Mouse (Mus musculus) heart, postnatal 25 days (tissue): ENCODE results near the gene Cblb. TPM values are rescaled to one million over a fixed set of nuclear protein-coding genes. Genes with fewer than 3 reads are reported as not detected.

Experiments
- DNase-seq: peaks from one replicate; pipeline ENCODE4 v3.0.0; 2022; ENCODE audit warnings: low spot score
- intact Hi-C: fragments of 180-260 bp; cut with DNase I; formaldehyde crosslinking; loops from one replicate; pipeline ENCODE4 v1.15.1; 2025
- total RNA-seq, 2 experiments: library from RNA; stranded (reverse); gene quantifications; 2 replicates each; pipeline ENCODE4 v1.2.3; 2021

Gene Cblb
- total RNA-seq, 2 experiments from 2014 or later = 14.2 to 16.1 TPM

- intact Hi-C loops = loop anchor here (5.0 kb wide), 3 partner anchors 38 to 148 kb away; no protein-coding TSS in a partner anchor
- no peak for DNase-seq
Measured at GRCm38 (mm10) chr16:52034356-52034755, 3.3 kb downstream of the Cblb start.

- no peak for DNase-seq
- intact Hi-C loops = no loop called here
Measured at GRCm38 (mm10) chr16:52036295-52036694, 5.3 kb downstream of the Cblb start.

DNA sequence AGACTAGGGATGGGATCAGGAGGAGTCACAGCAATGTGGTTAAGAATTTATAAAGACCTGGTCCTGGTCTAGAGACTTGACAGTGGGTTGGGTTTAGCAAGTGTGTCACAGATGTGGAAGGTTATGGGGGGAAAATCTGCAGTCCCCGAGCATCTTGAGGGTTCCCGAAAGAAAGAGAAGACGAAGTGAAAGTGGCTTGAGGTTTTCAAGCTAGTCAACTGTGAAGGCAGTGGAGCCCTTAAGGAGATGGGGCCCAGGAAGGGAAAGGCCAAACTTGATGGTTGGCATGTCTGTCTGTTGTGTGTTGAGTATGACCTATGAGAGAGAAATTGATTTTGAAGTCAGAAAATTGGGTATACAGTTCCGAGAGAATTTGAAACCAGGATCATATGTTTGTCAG, 7.3 kb downstream of the Cblb start:
- intact Hi-C loops = no loop called here
- DNase-seq = no peak

DNA sequence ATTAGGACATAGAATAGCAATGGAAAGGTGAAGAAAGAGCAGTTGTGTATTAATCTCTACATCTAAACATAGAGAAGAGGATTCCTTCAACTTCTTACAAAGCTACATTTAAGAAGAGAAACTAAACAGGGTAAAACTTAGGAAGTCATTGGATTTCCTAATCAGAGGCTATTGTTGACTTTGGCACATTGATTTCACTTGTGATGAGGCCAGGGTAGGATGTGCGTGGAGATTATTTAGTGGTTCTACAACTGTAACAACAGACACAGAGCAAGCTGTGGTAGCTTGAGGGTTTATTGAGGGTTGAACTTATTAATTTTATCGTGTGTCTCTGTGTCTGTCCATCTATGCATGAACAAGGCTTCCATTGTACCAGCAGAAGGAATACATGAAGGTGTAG, 7.8 kb downstream of the Cblb start:
- DNase-seq = no peak
- intact Hi-C loops = no loop called here

- intact Hi-C loops = no loop called here
- no peak for DNase-seq
Measured at GRCm38 (mm10) chr16:52040937-52041336, 9.9 kb downstream of the Cblb start.

DNA sequence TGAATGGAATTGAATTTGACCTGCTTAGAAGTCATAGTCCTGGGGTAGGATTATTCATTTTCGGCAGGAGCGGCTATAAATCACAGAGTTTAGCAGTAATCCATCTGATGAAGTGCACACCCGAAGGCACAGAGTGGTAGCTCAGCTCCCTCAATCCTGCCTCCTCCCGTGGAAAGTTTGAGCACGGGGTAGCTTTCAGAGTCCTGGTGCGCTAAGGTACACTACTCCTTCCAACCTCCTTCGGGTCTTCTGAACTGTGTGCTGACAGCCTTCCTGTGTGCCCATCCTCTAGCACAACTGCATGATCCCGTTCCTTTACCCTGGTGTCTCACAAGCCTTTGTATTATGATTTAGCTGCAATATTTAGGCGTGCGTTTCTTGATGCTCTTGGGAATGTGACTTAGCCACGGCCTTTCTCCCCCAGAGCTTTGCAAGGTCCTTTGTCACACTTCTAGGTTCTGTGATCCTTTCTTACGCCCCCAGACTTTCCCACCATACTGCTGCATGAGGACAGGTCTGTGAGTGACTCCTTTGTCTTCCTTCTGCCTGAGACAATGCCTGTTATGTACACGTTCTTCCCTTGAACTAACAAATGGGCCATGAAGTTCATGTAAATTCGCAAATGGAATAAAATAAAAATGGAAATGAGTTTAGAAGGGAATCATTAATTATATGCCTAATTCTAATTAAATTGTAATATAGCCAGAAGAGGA, 11.8 kb downstream of the Cblb start:
- DNase-seq = no peak
- intact Hi-C loops = no loop called here

- DNase-seq = no peak
- intact Hi-C loops = no loop called here
Measured at GRCm38 (mm10) chr16:52043380-52044117, 12.5 kb downstream of the Cblb start.

DNA sequence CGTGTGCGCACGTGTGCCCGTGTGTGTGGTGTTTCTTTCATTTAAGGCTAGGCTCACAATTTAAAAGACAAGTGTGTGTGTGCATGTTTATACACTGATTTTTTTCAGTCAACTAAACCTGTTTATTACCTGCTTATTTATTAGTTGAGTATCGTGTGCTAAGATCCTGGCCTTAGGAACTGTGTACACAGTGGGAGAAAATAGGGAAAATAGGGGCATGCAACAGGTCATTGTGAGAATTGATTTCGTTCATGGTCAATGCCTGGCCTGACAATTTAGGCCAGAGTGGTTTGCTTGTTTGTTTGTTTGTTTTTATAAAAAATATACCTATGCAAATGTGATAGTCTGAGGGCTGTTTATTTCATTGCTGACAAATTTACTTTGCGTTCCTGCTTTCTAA, 13.5 kb downstream of the Cblb start:
- no peak for DNase-seq
- intact Hi-C loops = no loop called here

GRCm38 (mm10) chr16:52044985-52045384, 14.0 kb downstream of the Cblb start:
- intact Hi-C loops = no loop called here
- DNase-seq = no peak

- intact Hi-C loops = no loop called here
- DNase-seq = no peak
Measured at GRCm38 (mm10) chr16:52046464-52046863, 15.4 kb downstream of the Cblb start.

- intact Hi-C loops = no loop called here
- DNase-seq = no peak
Measured at GRCm38 (mm10) chr16:52051106-52051505, 20.1 kb downstream of the Cblb start.

- DNase-seq = no peak
- intact Hi-C loops = no loop called here
Measured at GRCm38 (mm10) chr16:52052734-52053133, 21.7 kb downstream of the Cblb start.

DNA sequence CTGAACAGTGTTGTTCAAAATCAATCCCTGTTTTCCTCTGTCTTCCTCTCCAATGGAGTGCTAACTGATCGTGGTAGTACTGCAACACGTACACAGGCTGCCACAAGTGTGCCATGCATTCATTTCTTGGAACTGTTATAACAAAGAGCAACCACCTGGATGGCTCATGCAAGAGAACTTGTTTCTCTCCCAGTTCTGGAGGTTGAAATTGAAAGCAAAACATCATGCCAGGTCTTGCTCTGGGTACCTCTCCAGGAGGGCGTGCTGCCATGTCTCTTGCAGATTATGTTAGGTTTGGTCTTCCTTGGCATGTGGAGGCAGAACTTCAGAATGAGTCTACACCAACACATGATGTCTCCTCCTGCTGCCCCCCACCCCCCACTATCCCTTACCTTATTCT, 24.2 kb downstream of the Cblb start:
- no peak for DNase-seq
- intact Hi-C loops = no loop called here

GRCm38 (mm10) chr16:52056164-52056563, 25.1 kb downstream of the Cblb start:
- intact Hi-C loops = no loop called here
- no peak for DNase-seq

- no peak for DNase-seq
- intact Hi-C loops = no loop called here
Measured at GRCm38 (mm10) chr16:52057335-52057734, 26.3 kb downstream of the Cblb start.

GRCm38 (mm10) chr16:52059535-52059934, 28.5 kb downstream of the Cblb start:
- no peak for DNase-seq
- intact Hi-C loops = no loop called here

GRCm38 (mm10) chr16:52060100-52060719, 29.2 kb downstream of the Cblb start:
- peak; percentile 36 for DNase-seq
- intact Hi-C loops = no loop called here

DNA sequence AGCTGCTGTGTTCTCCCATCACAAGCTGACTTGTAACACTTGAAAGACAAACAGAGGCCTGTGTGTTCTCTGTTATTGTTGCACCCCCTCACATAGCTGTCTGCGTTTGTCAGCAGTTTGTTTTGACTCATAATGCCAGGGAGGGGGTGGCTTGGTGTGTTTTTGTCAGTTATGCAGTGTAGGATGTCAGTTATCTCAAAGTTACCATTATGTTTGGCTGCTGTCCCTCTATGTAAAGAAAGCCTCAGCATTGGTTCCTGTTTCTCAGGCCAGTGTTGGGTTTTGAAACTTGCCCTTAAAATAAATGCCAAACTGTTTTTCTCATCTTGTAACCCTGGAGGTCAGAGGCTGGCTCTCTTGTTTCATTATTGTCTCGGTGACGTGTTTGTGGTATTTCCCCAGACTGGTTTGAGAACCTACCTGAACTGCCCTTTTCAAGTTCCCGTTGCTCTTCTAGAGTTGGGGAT, 30.0 kb downstream of the Cblb start:
- intact Hi-C loops = no loop called here
- no peak for DNase-seq

DNA sequence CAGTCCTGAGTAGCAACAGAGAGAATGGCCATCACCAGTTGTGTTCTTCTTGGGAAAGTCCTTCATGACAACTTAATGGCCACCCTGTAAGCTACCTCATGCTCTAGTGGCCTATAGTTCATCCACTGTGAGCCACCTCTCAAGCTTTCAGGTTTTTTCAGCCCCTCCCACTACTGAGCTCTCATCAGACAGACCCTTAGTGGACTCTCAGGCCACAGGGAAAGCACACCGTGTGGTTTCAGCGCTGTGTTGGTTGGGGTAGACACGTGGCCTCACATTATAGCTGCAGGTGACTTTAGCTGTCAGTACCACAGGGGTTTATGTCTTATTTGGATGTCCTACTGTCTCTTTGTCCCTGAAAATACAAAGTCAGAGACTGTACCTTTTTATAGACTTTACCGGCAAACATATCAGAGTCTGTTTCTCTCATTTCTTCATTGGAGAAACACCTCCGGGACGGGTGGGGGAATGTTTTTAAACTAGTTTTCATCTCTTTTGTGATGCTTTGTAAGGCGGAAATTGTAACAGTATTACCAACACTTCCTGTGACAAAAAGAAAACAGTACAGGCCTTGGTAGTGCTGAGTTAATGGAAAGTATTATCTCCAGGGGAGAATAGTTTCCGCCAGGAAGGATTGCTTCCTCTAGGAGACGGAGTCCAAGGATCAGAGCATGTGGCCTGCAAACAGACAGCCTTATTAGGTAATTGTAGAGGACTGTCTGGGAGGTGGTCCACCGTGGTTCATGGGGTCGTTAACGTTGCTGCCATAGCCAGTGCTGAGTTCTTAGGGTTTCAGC, 33.5 kb downstream of the Cblb start:
- intact Hi-C loops = no loop called here
- no peak for DNase-seq
